Mouse (Mus musculus) gastrocnemius, postnatal 4 days (tissue): ENCODE data around the gene Sycp2l. TPM values are rescaled to one million over a fixed set of nuclear protein-coding genes. Genes with fewer than 3 reads are reported as not detected.

Experiments
- DNase-seq, 2 experiments: peaks; one replicate each; pipeline ENCODE4 v3.0.0; 2021 to 2022; ENCODE audit warnings: low spot score in 2 of 2, mixed read lengths in 2 of 2
- total RNA-seq, 2 experiments: library from RNA; stranded (reverse); gene quantifications; 2 replicates each; pipeline ENCODE4 v1.2.3; 2021

Sycp2l gene
- total RNA-seq, 2 experiments from 2014 or later = not detected

- peak; percentile 59 to 76 for DNase-seq
These were observed 106.3 kb downstream of the Sycp2l start, which contains the start of gene Elovl2 for GRCm38 (mm10) chr13:41220304-41220834. TSS of gene Elovl2 (minus strand) at chr13:41220405.

Other genes starting within 250 kb of the Sycp2l start
- gene Pak1ip1, start 113.3 kb upstream of the Sycp2l start, total RNA-seq = 10 to 100 TPM; 32.0 to 33.7 TPM
- gene Tmem14c, start 98.0 kb upstream of the Sycp2l start, total RNA-seq = 10 to 100 TPM; 79.9 to 85.1 TPM
- gene Mak, start 34.6 kb upstream of the Sycp2l start, total RNA-seq = not detected
- not detected for gene Gcm2, start 3.3 kb upstream of the Sycp2l start, total RNA-seq
- gene Elovl2, start 106.1 kb downstream of the Sycp2l start, total RNA-seq = 1 to 10 TPM in 1 of 2 experiments, under 1 TPM in 1; 0.49 to 1.2 TPM
- gene Smim13, start 135.5 kb downstream of the Sycp2l start, total RNA-seq = 10 to 100 TPM; 21.9 to 22.8 TPM
- not detected for gene Gm17364, start 159.7 kb downstream of the Sycp2l start, total RNA-seq